Mouse (Mus musculus) kidney, adult 2 months (tissue): Measurements from ENCODE around the gene Rcn3.

ENCODE experiments used
- CTCF ChIP-seq: fragments of 200-500 bp; conservative IDR thresholded peaks from 2 replicates; pipeline ENCODE4 v1.5.1; 2011; ENCODE audit warnings: low read depth, mild to moderate bottlenecking, control low read depth, low read length, moderate library complexity, mixed read lengths; ENCODE audit not compliant: insufficient read depth, insufficient read length
- POLR2A ChIP-seq: fragments of 200-500 bp; IDR thresholded peaks from one replicate; pipeline ENCODE4 v1.6.1; 2011; ENCODE audit warnings: low read depth, low read length, control low read depth

GRCm38 (mm10) chr7:45088597-45088996 is 3.4 kb downstream of the Rcn3 start:
- TF ChIP-seq CTCF (no peak), POLR2A (no peak)
